17 mouse cellular contexts compared by ENCODE assay signal in genomic region chr17:75243221-75243620, GRCm38 (mm10).
"Had no signal": no experiment of that assay in that cellular context is flagged by ENCODE, and none has a peak within 500 bp of the region (broad histone marks: within the 10 kb centered on the region; RNA-seq: fewer than 3 reads in every experiment).

No protein-coding gene starts in this region.

- H3K27ac ChIP-seq: liver, embryonic 12.5 days; liver, embryonic 14.5 days; lung, embryonic 15.5 days; macrophage; midbrain, embryonic 13.5 days; midbrain, embryonic 15.5 days; neural tube, embryonic 12.5 days had no signal

- H3K9ac ChIP-seq: liver, embryonic 12.5 days; liver, embryonic 14.5 days; lung, embryonic 15.5 days; midbrain, embryonic 13.5 days; midbrain, embryonic 15.5 days; neural tube, embryonic 12.5 days had no signal

- H3K36me3 ChIP-seq: liver, embryonic 12.5 days; lung, embryonic 15.5 days; midbrain, embryonic 13.5 days; midbrain, embryonic 15.5 days; neural tube, embryonic 12.5 days had no signal

- H3K4me1 ChIP-seq: liver, embryonic 12.5 days; lung, embryonic 15.5 days; midbrain, embryonic 13.5 days; midbrain, embryonic 15.5 days; neural tube, embryonic 12.5 days had no signal

- H3K9me3 ChIP-seq: liver, embryonic 12.5 days; lung, embryonic 15.5 days; megakaryocyte, embryonic 14.5 days; midbrain, embryonic 13.5 days; midbrain, embryonic 15.5 days; neural tube, embryonic 12.5 days had no signal

- ATAC-seq: liver, embryonic 12.5 days; midbrain, embryonic 13.5 days; midbrain, embryonic 15.5 days had no signal

- DNase-seq: retina, postnatal 1 day; right cerebral cortex, adult 18-20 months; right cerebral cortex, postnatal 25 days; right cerebral cortex, postnatal 4 days; spleen, adult 18-20 months; thymus, adult 18-20 months; thymus, postnatal 14 days; thymus, postnatal 36 days had no signal

- H3K4me3 ChIP-seq: liver, embryonic 12.5 days; lung, embryonic 15.5 days; megakaryocyte, embryonic 14.5 days; midbrain, embryonic 13.5 days; midbrain, embryonic 15.5 days; neural tube, embryonic 12.5 days had no signal

- H3K27me3 ChIP-seq: liver, embryonic 12.5 days; lung, embryonic 15.5 days; megakaryocyte, embryonic 14.5 days; midbrain, embryonic 13.5 days; midbrain, embryonic 15.5 days; neural tube, embryonic 12.5 days had no signal

- H3K4me2 ChIP-seq: liver, embryonic 12.5 days; lung, embryonic 15.5 days; midbrain, embryonic 11.5 days; midbrain, embryonic 13.5 days; midbrain, embryonic 15.5 days; neural tube, embryonic 12.5 days had no signal
